Mouse (Mus musculus) lung, postnatal 0 days (tissue): Measurements from ENCODE around the gene Cep131.

Experiments used
- CTCF ChIP-seq: IDR thresholded peaks from 2 replicates; pipeline ENCODE4 v1.5.1; 2016; ENCODE audit warnings: antibody characterized with exemption, mild to moderate bottlenecking
- EP300 ChIP-seq: IDR thresholded peaks from 2 replicates; pipeline ENCODE4 v1.6.1; 2016; ENCODE audit warnings: antibody characterized with exemption, mild to moderate bottlenecking, control low read depth

GRCm38 (mm10) chr11:120110554-120110953 is 23.9 kb upstream of the Cep131 start:
- TF ChIP-seq CTCF = peak; percentile 52
- TF ChIP-seq EP300 = no peak
